Mouse (Mus musculus) ES-Bruce4 (cell line): ENCODE data around the gene Ttc38.

Source experiments
- CTCF ChIP-seq: IDR thresholded peaks from one replicate; pipeline ENCODE4 v1.8.1; 2011; ENCODE audit warnings: low read depth, low read length
- EP300 ChIP-seq: IDR thresholded peaks from 2 replicates; pipeline ENCODE4 v1.6.1; 2011; ENCODE audit warnings: low read depth, low read length; ENCODE audit not compliant: insufficient read depth
- POLR2A ChIP-seq: IDR thresholded peaks from one replicate; pipeline ENCODE4 v1.8.1; 2011; ENCODE audit warnings: low read length; ENCODE audit not compliant: insufficient read depth

GRCm38 (mm10) chr15:85885606-85886005, 53.5 kb downstream of the Ttc38 start:
- TF ChIP-seq POLR2A (no peak), CTCF (no peak), EP300 (no peak)
